Mouse (Mus musculus) gastrocnemius, postnatal 36 days (tissue): ENCODE data around the gene Lysmd3. TPM values are rescaled to one million over a fixed set of nuclear protein-coding genes. Genes with fewer than 3 reads are reported as not detected.
"Not testable (repeated sequence)": the region's sequence is repeated elsewhere in the genome, so short reads cannot be mapped to it uniquely, and the experiment has no call there.

ENCODE experiments used
- DNase-seq, 2 experiments: peaks; one replicate each; pipeline ENCODE4 v3.0.0; 2022
- intact Hi-C: fragments of 180-260 bp; cut with DNase I; formaldehyde crosslinking; loops from one replicate; pipeline ENCODE4 v1.15.1; 2025
- long read RNA-seq, 2 experiments: library from polyadenylated mRNA; stranded (forward); transcript quantifications; one replicate each; pipeline ENCODE4 v2.0.0; 2021
- total RNA-seq, 2 experiments: library from RNA; stranded (reverse); gene quantifications; 2 replicates each; pipeline ENCODE4 v1.2.3; 2021

Lysmd3 gene
- total RNA-seq: 1 to 10 TPM; 4.1 to 6.2 TPM
- long read RNA-seq, experiment 1, full-length matches to known transcripts: 2 of 2 reads
- long read RNA-seq, experiment 1, partial matches to known transcripts: 0 of 2 reads
- long read RNA-seq, experiment 1, other reads (novel, unspliced or antisense): 0 of 2 reads
- long read RNA-seq, experiment 2, full-length matches to known transcripts: 5 of 6 reads
- long read RNA-seq, experiment 2, partial matches to known transcripts: 0 of 6 reads
- long read RNA-seq, experiment 2, other reads (novel, unspliced or antisense): 1 of 6 reads

DNA sequence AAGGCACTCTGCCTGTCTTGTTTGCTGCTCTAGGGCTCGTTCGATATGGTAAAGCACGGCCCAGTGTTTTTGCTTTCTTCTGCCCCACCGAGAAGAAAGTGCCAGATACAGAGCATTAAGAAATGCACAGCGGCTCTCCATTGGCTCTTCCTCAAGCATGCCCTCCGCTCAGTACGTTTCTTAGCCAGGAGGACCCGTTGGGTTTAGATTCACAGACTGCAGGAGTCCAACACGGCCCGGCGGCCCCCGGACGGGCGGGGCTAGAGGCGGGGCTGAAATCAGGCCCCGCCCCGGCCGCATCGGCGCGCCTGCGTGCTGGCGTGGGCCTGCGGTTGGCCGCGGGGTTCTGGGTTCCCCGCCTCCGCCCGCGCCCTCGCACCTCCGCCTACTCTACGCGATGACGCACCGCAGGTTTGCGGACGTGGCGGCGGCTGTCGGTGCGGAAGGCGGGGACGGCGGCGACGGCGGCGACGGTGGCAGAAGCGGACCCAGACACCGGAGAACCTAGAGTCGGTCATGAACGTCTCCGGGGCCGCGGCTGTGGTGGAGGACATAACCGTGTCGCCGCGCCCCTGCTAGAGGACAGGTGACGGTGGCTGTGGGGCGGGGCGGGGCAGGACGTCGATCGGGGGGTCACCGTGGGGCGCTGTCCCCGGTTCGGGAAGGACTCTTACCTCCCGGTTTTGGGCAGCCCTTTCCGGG, at the start of gene Lysmd3:
Gene Lysmd3, plus strand, starts transcription at position 313 of the 702 bp plus-strand sequence.
- intact Hi-C loops: loop anchor here (5.0 kb wide), 2 partner anchors 55 to 125 kb away; partner anchors contain the start of genes Cetn3, Mblac2 and Polr3g

DNA sequence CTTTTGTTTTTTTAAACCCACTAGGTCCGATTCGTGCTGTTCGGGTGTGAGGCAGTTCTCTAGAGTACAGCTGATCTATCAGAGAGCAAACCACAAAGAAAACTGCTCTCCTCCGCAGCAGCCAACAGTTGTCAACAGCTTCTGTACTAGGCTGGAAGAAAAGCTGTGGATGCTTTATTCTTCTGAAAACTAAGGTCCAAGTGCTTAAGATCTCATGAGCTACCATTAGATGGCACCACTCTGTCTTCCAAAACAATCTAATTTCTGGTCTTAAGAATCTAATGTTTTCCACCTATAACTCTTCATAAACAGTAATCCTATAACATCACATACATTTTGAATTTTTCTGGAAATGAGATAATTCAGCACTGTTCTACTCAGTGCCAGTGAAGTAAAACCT, 47.1 kb upstream of the Lysmd3 start:
- DNase-seq: no peak
- intact Hi-C loops: no loop called here

More for the DNA sequence above, at the start of gene Lysmd3:
- peak; percentile 86 for DNase-seq

DNA sequence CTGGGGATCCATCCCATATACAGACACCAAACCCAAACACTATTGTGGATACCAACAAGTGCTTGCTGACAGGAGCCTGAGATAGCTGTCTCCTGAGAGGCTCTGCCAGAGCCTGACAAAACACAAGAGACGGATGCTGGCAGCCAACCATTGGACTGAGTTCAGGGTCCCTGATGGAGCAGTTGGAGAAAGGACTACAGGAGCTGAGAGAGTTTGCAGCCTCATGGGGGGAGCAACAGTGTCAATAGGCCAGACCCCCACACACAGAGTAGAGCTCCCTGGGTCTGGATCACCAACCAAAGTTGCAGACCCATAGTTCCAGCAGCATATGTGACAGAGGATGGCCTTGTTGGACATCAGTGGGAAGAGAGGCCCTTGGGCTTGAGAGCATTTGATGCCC, 29.6 kb upstream of the Lysmd3 start:
- DNase-seq, intact Hi-C loops: not testable (repeated sequence)

DNA sequence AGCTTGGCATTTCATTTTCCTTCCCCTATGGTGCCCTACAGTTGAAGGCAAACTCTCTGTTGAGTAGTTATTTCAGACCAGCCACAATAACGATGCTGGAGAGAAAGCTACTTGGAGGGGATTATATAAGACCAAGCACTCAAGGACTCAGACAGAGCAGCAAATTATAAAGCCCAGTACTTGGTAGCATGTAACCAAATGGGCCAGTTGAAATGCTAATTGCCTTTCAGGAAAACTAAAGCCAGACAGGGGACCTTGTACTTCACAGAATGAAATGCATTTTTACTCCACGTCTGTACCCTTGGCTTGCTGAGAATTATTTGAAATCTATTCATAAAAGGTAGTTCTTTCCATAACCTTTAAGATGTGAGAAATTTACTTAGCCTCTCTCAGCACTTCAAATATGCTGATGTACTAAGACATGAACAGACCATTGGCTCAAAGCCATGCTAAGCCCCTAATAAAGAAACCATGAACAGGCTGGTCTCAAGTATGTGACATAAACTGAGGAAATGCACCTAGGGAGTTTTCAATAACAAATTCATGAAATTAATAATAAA, 28.8 kb upstream of the Lysmd3 start:
- no peak for DNase-seq
- intact Hi-C loops: no loop called here

DNA sequence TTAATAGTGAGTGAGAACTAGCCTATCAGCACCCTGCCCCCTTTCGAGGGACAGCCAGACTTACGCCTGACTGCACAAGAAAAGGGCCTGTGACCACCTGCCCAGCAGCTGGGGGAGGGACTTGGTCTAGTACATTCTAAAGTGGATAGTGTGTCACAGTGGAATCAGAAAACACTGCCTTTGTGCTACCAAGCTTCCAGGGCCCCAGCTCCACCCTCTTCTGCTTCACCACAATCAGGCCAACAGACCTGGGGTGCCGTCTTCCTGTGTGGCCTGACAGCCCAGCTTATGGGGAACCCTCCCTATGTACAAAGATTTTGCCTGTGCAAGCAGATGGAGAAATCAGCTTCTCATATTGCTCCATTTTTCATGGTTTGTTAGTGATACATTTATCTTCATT, 28.1 kb upstream of the Lysmd3 start:
- intact Hi-C loops: no loop called here
- DNase-seq: no peak

DNA sequence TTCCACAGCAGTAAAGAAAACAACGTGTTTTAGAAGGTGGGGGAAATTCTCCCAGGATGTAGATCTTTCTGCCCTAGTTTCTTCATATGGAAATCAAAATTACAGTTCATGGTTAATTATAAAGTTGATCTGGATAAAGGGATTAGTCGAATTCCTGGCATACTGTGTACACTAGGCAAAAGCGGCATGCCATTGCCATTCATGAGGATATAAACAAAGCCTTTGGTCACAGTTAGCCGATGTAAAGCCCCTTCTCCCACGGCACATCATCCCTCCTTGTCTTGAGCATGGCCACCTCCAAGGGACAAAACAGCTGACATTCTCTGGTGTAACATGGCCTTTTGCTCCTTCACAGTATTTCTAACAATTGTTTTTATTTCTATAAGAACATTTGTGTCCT, 26.9 kb upstream of the Lysmd3 start:
- no peak for DNase-seq
- intact Hi-C loops: no loop called here

DNA sequence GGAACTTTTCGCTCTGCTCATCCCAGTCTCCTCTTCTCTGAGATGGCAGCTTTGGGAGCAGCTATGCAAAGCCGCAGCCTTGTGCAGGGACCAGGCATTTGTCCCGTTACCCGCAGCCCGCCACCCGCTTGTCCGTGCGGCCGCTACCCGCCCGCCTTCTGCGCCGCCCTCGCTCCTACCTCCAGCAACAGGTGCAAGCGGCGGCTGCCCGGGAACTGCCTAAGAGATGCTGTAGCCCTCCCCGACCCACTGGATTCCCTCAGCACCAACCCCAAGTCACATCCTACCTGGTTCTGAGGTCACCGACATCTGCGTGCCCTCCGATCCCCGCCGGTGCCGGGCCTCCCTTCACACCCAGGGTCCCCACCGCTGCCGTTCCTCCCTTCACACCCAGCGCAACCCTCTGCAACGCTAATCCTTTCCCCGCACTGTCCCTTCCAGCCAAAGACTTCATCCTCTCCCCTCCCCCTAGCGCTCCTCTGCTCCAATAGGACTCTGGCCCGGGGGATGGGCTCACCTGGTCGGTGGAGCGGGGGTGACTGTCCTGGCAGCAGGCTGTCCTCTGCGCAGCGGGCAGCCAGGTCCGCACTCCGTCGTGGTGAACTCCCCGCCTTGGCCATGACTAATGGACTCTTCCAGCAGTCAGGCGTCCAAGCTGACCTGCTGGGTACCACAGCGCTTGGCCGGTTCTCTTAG, 24.6 kb upstream of the Lysmd3 start, which contains the start of gene Adgrv1:
Gene Adgrv1, minus strand, starts transcription at position 435 of the 696 bp plus-strand sequence.
- intact Hi-C loops: no loop called here
- peak in 1 of 2 experiments; percentile 7 for DNase-seq

DNA sequence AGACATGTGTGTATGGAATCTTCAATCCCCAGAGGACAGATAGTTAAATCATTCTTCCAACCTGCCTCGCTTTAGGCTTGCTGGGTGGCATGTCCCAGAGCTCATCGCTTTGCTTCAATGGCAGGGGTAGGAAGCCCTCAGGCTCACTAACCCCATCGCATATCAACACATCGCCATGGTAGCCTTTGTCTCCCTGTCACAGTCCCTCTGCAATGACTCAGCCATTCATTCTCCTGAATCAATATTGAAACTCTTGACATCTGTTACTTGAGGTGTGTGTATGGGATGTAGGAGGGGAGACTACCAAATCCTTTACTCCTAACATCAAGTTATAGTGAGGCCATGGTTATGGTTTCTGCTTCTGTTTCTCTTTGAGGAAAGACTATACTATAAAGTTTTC, 17.8 kb upstream of the Lysmd3 start:
- intact Hi-C loops: loop anchor here (5.0 kb wide), 2 partner anchors 123 to 197 kb away; no protein-coding TSS in a partner anchor
- DNase-seq: no peak

DNA sequence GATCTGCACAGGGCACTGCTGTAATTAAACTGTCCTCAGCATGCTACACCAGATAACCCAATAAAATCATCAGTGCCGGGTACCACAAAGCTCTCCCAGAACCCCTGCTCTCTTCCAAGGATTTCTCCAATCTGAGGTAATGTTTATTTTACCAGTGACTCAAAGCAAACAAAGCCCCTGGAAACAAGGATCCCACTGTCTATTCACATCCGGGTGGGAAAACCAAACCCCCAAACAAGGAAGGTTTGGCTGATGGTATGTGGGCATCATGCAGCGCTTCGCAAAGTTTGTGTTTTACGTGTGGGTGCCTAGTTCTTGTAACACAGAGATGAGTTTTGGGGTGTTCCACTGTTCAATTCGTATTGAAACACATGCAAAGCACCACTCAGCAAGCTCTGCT, 16.6 kb upstream of the Lysmd3 start:
- intact Hi-C loops: loop anchor here (5.0 kb wide), 2 partner anchors 121 to 199 kb away; no protein-coding TSS in a partner anchor
- no peak for DNase-seq

DNA sequence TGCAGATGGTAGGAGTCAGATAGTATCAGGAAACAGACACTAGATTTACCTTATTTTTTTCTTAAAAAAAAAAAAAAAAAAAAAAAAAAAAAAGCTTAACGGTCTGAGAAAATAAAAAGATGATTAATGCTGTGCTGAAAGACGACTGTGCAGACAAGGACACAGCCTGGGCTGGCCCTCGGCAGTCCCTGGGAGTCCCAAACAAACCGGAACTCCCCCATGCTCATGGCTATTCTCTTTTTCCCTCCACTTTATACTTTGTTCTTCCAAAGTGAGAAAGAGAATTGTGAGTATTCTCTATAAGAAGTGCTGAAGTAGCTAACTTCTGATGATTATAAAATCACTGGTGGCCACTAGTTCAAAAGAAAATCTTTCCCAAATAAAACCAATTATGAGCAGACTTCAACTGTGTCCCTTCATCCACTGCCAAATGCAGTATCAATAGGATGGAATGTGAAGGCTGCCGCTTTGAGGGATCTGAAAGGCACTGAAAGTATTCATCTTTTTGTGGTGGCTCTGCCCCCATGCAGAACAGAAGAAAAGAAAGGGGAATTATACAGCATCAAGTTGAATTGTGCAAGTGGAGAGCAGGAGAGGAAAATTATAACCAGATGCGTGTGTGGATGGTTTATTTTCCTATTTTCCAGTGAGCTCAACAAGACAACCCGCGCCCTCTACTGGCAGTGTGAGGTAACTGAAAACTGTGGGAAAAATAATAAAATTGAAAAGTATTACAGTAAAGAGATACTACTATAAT, 16.0 kb upstream of the Lysmd3 start:
- DNase-seq: peak in 1 of 2 experiments; percentile 10
- intact Hi-C loops: loop anchor here (5.0 kb wide), 2 partner anchors 121 to 199 kb away; no protein-coding TSS in a partner anchor

DNA sequence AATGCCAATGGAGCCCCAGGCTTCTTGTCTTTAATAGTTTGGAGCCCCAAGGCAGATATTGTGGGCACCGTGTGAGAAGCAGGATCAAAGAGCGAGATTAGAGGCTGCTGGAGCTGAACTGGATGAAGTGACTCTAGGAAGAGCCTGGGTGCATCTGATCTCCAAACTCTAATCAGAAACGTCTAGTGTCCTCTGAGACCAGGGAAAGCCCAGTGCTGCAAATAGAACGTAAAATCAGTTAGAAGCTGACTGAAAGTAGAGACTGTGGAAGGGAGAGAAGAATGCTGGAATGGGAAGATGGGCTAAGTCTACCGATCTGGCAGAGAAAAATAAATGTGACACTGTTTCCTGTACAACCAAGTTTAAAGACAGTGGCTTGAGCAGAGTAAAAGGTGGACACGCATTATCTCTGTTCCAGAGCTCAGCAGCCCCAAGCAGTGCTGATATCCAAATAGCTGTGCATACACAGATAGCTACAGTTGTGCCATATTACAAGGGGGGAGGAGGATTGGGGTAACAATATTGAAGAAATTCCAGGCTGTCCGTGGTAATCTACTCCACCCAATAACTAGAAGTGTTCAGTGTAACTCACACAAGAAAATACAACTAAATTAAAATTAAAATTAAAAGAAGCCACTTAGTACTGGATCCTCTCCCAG, 14.8 kb upstream of the Lysmd3 start:
- no peak for DNase-seq
- intact Hi-C loops: loop anchor here (5.0 kb wide), 2 partner anchors 120 to 200 kb away; no protein-coding TSS in a partner anchor

DNA sequence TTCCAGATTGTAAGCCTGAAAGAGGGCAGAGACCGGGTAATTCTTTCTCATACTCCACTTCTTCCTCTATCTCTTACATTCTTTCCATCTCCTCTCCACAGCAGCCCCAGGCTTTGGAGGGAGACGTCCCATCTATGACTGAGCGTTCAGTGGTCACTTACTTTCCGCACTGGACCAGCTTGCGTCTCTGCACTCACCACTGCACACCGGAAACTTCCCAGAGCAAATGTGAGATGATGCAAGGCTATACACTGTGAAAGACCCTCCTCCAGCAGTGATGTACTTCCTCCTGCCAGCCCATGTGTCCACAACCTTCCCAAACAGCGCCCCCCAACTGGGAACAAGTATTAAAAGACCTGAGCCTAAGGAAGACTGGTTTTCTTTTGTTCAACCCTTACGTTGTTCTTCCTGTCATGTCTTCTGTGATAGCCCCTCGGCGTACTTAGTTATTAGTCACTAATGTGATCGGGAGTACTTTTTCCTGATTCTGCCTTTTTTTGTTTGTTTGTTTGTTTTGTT, 13.4 kb upstream of the Lysmd3 start:
- intact Hi-C loops: loop anchor here (5.0 kb wide), 2 partner anchors 118 to 202 kb away; no protein-coding TSS in a partner anchor

DNA sequence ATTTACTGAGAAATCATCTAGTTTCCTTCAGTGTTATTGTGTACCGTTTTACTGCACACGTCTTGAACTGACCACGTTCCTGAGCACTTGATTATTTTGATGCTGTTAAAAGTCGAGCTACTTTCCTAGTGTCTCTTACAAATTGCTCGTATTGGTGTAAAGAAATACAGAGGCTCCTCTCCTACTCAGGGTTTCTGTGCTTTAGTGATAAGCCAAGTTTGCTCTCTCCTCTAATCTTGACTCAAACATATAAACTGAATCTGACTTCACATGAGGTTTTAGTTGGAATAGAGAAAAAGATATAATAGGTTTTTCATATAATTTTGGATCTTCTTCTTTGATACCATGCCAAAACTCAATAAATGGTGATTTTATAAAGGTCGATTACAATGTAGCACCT, 11.1 kb upstream of the Lysmd3 start:
- no peak for DNase-seq
- intact Hi-C loops: no loop called here

More for the DNA sequence above, 13.4 kb upstream of the Lysmd3 start:
- no peak for DNase-seq

DNA sequence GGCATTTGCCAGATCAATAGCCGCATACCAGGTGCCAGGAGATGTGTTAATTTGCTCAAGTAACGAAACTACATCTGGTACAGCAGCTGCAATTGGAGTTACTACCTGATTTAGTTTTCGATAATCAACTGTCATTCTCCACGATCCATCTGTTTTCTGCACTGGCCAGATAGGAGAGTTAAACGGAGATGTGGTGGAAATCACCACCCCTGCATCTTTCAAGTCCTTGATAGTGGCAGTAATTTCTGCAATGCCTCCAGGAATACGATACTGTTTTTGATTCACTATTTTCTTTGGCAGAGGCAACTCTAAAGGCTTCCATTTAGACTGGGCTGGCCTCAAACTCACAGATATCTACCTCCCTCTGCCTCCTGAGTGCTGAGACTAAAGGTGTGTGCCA, 7.1 kb upstream of the Lysmd3 start:
- intact Hi-C loops, DNase-seq: not testable (repeated sequence)

DNA sequence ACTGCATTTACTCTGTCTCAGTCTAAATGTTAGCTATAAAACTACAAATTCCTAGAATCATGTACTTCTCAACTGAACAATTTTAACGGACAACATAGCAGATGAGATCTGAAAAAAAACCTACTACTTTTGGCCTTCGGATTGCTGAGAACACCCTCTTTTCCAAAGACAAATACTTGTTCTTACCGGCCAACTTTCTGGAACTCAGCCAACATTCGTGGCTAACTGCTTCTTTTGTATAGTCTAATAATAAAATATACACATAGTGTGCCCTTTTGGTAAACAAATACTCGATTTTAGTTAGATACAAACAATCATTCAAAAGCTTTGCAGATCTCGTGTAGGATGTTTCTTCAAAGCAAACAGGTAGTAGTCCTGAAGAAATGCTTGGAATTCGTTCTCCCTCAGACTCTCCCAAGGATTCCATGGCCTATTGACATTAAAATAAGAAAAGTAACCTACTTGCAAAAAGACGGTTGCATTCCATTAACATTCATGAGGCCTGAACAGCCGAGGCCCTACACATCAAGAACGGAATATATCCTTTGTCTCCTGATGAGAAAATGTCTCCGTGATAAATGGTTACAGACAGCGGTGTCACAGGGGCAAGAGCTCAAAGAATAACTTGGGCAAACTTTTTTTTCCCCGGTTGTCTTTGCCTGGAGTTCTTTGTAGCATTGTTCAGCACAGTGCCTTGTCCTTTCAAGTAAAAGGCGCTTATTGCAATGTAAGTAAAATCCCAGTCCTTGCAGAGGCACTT, 1.2 kb upstream of the Lysmd3 start:
- intact Hi-C loops: loop anchor here (5.0 kb wide), 2 partner anchors 56 to 126 kb away; partner anchors contain the start of genes Cetn3, Mblac2 and Polr3g
- DNase-seq: no peak

DNA sequence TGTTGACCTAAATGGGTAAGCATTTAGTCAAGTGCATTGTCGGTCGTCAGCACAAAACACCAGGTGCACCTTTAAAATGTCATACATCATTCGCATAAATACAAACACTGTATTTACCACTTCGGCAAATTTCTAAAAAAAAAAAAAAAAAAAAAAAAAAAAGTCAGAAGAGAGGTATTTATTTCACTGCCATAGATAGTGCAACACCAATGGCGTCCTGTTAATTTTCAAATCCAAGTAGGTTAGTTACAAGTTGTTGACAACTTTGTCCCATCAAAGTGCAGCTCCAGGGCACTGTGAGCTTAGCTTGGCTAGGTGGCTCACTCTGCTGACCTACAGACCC, 484 bp upstream of the Lysmd3 start:
- intact Hi-C loops: loop anchor here (5.0 kb wide), 2 partner anchors 55 to 125 kb away; partner anchors contain the start of genes Cetn3, Mblac2 and Polr3g

DNA sequence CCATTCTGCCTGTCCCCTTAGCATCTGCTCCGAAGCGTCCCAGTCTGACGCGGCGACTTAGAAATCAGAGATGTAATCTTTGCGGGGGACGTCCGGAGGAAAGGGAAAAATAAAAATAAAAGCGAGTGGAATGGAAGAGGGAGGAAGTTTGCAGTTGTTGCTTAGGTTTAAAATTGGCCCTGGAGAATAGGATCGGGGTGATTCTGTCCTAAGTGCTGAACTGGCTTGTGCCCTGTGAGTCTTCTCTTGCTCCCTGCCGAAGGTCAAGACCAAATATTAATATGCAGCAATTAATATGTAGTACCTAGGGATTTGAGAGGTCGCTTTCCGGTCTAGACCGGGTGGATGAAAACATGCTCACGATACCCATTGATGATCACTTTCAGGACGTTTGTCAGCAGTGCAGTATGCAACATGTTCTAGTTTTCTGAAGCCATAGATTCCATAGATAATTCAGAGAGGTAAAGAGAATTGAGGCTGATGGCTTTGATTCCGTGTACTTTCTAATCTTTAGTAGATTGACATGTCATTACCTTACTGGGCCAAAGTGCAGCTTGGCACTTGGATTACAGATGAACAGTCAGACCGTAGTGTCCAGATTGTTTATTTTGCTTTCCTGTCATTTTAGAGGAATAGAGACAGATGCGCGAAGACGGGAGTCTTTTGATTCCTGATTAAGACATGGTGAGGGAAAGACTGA, 740 bp downstream of the Lysmd3 start:
- no peak for DNase-seq
- intact Hi-C loops: loop anchor here (5.0 kb wide), 2 partner anchors 54 to 124 kb away; partner anchors contain the start of genes Cetn3, Mblac2 and Polr3g

More for the DNA sequence above, 484 bp upstream of the Lysmd3 start:
- no peak for DNase-seq
